Mouse (Mus musculus) CH12.LX (cell line): ENCODE results near the gene Bcas3. TPM values are rescaled to one million over a fixed set of nuclear protein-coding genes. Genes with fewer than 3 reads are reported as not detected.

Experiments used
- DNase-seq: peaks from one replicate; pipeline ENCODE4 v3.0.0-alpha.2; 2013; ENCODE audit errors: extremely low read depth
- H3K27ac ChIP-seq: 2 replicates; pipeline ENCODE4 v1.5.1; 2012; ENCODE audit warnings: low read depth, mild to moderate bottlenecking, control low read depth, moderate library complexity; ENCODE audit not compliant: insufficient read depth
- H3K27me3 ChIP-seq: replicated peaks from 2 replicates; pipeline ENCODE3; 2012; ENCODE audit warnings: inconsistent platforms
- H3K36me3 ChIP-seq, 2 experiments: replicated peaks in 1 of 2; 2 replicates each; pipeline versions ENCODE3 to v1.6.1; 2012; ENCODE audit warnings: inconsistent platforms in 1 of 2, low read length in 1 of 2, mild to moderate bottlenecking in 1 of 2, mixed read lengths in 1 of 2, moderate library complexity in 1 of 2; ENCODE audit not compliant: control insufficient read depth in 1 of 2, insufficient read depth in 1 of 2
- H3K4me1 ChIP-seq, 2 experiments: 2 replicates each; pipeline ENCODE4 v1.6.1; 2012; ENCODE audit warnings: inconsistent platforms in 1 of 2, moderate library complexity in 1 of 2; ENCODE audit not compliant: insufficient read depth in 2 of 2, control insufficient read depth in 1 of 2
- H3K4me2 ChIP-seq: 2 replicates; pipeline ENCODE4 v1.6.1; 2012; ENCODE audit warnings: low read depth, mild to moderate bottlenecking, control low read depth; ENCODE audit not compliant: poor library complexity, insufficient read depth, severe bottlenecking
- H3K4me3 ChIP-seq, 3 experiments: fragments of 150-350 bp in 1 of 3; sonication (generic) in 1 of 3; replicated peaks in 1 of 3; 2 replicates each; pipeline versions ENCODE3 to v1.5.1; 2011 to 2012; ENCODE audit warnings: low read depth in 2 of 3, low read length in 2 of 3, mild to moderate bottlenecking in 2 of 3, moderate library complexity in 2 of 3, control low read depth in 1 of 3, improper control_type of control experiment in 1 of 3, inconsistent platforms in 1 of 3, mixed read lengths in 1 of 3; ENCODE audit not compliant: poor library complexity in 1 of 3
- H3K79me2 ChIP-seq: replicated peaks from 2 replicates; pipeline ENCODE4 v1.6.1; 2012; ENCODE audit warnings: mild to moderate bottlenecking, moderate library complexity; ENCODE audit not compliant: control insufficient read depth, poor library complexity, insufficient read depth, severe bottlenecking; ENCODE audit errors: extremely low read depth
- H3K9ac ChIP-seq: 2 replicates; pipeline ENCODE4 v1.6.1; 2012; ENCODE audit warnings: low read depth, mild to moderate bottlenecking, control low read depth, moderate library complexity; ENCODE audit not compliant: insufficient read depth
- H3K9me3 ChIP-seq: replicated peaks from 2 replicates; pipeline ENCODE3; 2012; ENCODE audit warnings: low read length, inconsistent platforms, mixed read lengths
- BHLHE40 ChIP-seq: IDR thresholded peaks from 2 replicates; pipeline ENCODE4 v1.6.1; 2011; ENCODE audit warnings: mild to moderate bottlenecking, low read depth, low read length, improper control_type of control experiment
- CHD1 ChIP-seq: IDR thresholded peaks from 2 replicates; pipeline ENCODE4 v1.6.1; 2012; ENCODE audit warnings: low read depth, low read length, improper control_type of control experiment, inconsistent platforms
- CHD2 ChIP-seq: IDR thresholded peaks from 2 replicates; pipeline ENCODE4 v1.6.1; 2011; ENCODE audit warnings: low read length, improper control_type of control experiment
- EP300 ChIP-seq: IDR thresholded peaks from 2 replicates; pipeline ENCODE4 v1.6.1; 2011; ENCODE audit warnings: low read length, improper control_type of control experiment
- IRF4 ChIP-seq: IDR thresholded peaks from 2 replicates; pipeline ENCODE4 v1.6.1; 2014; ENCODE audit warnings: low read depth, mild to moderate bottlenecking, inconsistent platforms, low read length, improper control_type of control experiment
- JUND ChIP-seq: conservative IDR thresholded peaks from 2 replicates; pipeline ENCODE4 v1.6.1; 2011; ENCODE audit warnings: low read depth, low read length, improper control_type of control experiment
- KAT2A ChIP-seq: IDR thresholded peaks from 2 replicates; pipeline ENCODE4 v1.6.1; 2012; ENCODE audit warnings: low read length, improper control_type of control experiment, inconsistent platforms; ENCODE audit not compliant: insufficient replicate concordance
- MAFK ChIP-seq: IDR thresholded peaks from 2 replicates; pipeline ENCODE4 v1.6.1; 2011; ENCODE audit warnings: low read length, improper control_type of control experiment; ENCODE audit not compliant: insufficient replicate concordance
- MAX ChIP-seq: IDR thresholded peaks from 2 replicates; pipeline ENCODE4 v1.6.1; 2011; ENCODE audit warnings: low read length, improper control_type of control experiment
- MAZ ChIP-seq: IDR thresholded peaks from 2 replicates; pipeline ENCODE4 v1.6.1; 2012; ENCODE audit warnings: low read depth, mild to moderate bottlenecking, inconsistent platforms, low read length, improper control_type of control experiment, moderate library complexity
- MEF2A ChIP-seq: IDR thresholded peaks from 2 replicates; pipeline ENCODE4 v1.6.1; 2014; ENCODE audit warnings: low read depth, mild to moderate bottlenecking, inconsistent platforms, low read length, improper control_type of control experiment, borderline replicate concordance
- MXI1 ChIP-seq: IDR thresholded peaks from 2 replicates; pipeline ENCODE4 v1.6.1; 2011; ENCODE audit warnings: mild to moderate bottlenecking, low read depth, low read length, improper control_type of control experiment
- MYC ChIP-seq: IDR thresholded peaks from 2 replicates; pipeline ENCODE4 v1.6.1; 2011; ENCODE audit warnings: low read depth, mild to moderate bottlenecking, improper control_type of control experiment, low read length
- NRF1 ChIP-seq: IDR thresholded peaks from 2 replicates; pipeline ENCODE4 v1.6.1; 2014; ENCODE audit warnings: low read depth, mild to moderate bottlenecking, inconsistent platforms, low read length, improper control_type of control experiment, moderate library complexity
- POLR2A ChIP-seq: IDR thresholded peaks from 2 replicates; pipeline ENCODE4 v1.6.1; 2011; ENCODE audit warnings: low read depth, mild to moderate bottlenecking, improper control_type of control experiment, low read length
- POLR2AphosphoS2 ChIP-seq: IDR thresholded peaks from 2 replicates; pipeline ENCODE4 v1.6.1; 2011; ENCODE audit warnings: low read depth, low read length, improper control_type of control experiment
- RAD21 ChIP-seq: IDR thresholded peaks from 2 replicates; pipeline ENCODE4 v1.6.1; 2011; ENCODE audit warnings: low read depth, mild to moderate bottlenecking, low read length, improper control_type of control experiment, moderate library complexity
- RCOR1 ChIP-seq: conservative IDR thresholded peaks from 2 replicates; pipeline ENCODE4 v1.6.1; 2012; ENCODE audit warnings: low read depth, mild to moderate bottlenecking, inconsistent platforms, low read length, improper control_type of control experiment
- SIN3A ChIP-seq: IDR thresholded peaks from 2 replicates; pipeline ENCODE4 v1.6.1; 2012; ENCODE audit warnings: low read length, improper control_type of control experiment, inconsistent platforms
- TBP ChIP-seq: conservative IDR thresholded peaks from 2 replicates; pipeline ENCODE4 v1.6.1; 2011; ENCODE audit warnings: low read depth, low read length, improper control_type of control experiment
- TCF12 ChIP-seq: IDR thresholded peaks from 2 replicates; pipeline ENCODE4 v1.6.1; 2014; ENCODE audit warnings: low read depth, mild to moderate bottlenecking, inconsistent platforms, low read length, improper control_type of control experiment
- UBTF ChIP-seq: IDR thresholded peaks from 2 replicates; pipeline ENCODE4 v1.6.1; 2012; ENCODE audit warnings: low read depth, mild to moderate bottlenecking, inconsistent platforms, low read length, improper control_type of control experiment, moderate library complexity
- USF1 ChIP-seq: IDR thresholded peaks from 2 replicates; pipeline ENCODE4 v1.6.1; 2014; ENCODE audit warnings: low read depth, mild to moderate bottlenecking, inconsistent platforms, low read length, improper control_type of control experiment
- USF2 ChIP-seq: conservative IDR thresholded peaks from 2 replicates; pipeline ENCODE4 v1.6.1; 2011; ENCODE audit warnings: low read depth, low read length, improper control_type of control experiment
- ZC3H11A ChIP-seq: IDR thresholded peaks from 2 replicates; pipeline ENCODE4 v1.6.1; 2012; ENCODE audit warnings: low read depth, mild to moderate bottlenecking, inconsistent platforms, low read length, improper control_type of control experiment
- ZKSCAN1 ChIP-seq: IDR thresholded peaks from 2 replicates; pipeline ENCODE4 v1.6.1; 2012; ENCODE audit warnings: low read depth, inconsistent platforms, low read length, improper control_type of control experiment, borderline replicate concordance
- ZMIZ1 ChIP-seq: IDR thresholded peaks from 2 replicates; pipeline ENCODE4 v1.6.1; 2012; ENCODE audit warnings: low read depth, mild to moderate bottlenecking, inconsistent platforms, low read length, improper control_type of control experiment
- ZNF384 ChIP-seq: IDR thresholded peaks from 2 replicates; pipeline ENCODE4 v1.6.1; 2012; ENCODE audit warnings: low read depth, low read length, improper control_type of control experiment, inconsistent platforms
- dilution Hi-C: fragments of 300-500 bp; cut with MboI; formaldehyde crosslinking; loops from 2 replicates; pipeline ENCODE4 v1.14.3; 2020; ENCODE audit warnings: low sequenced_read_pairs; ENCODE audit not compliant: extremely low pct_unique_long_range_greater_than_20kb, extremely low pct_ligation_motif_present
- in situ Hi-C: fragments of 300-500 bp; cut with MboI; formaldehyde crosslinking; loops from 3 replicates; pipeline ENCODE4 v1.14.3; 2019; ENCODE audit warnings: low sequenced_read_pairs, low pct_ligation_motif_present, low pct_unique_long_range_greater_than_20kb, mixed read lengths
- polyA plus RNA-seq: library from polyadenylated mRNA; unstranded; fragments of >175 nt; gene quantifications from 2 replicates; pipeline ENCODE4 v1.2.1, GENCODE M21; 2012; ENCODE audit warnings: low read depth; ENCODE audit not compliant: insufficient read length
- total RNA-seq, 2 experiments: library from RNA; depleted of rRNA; stranded (reverse); fragments of 300-350 nt in 1 of 2; fragments of >200 nt in 1 of 2; gene quantifications; 2 replicates each; pipeline ENCODE4 v1.2.3; 2012 to 2014

Gene Bcas3
- total and polyA plus RNA-seq, 3 experiments: 8.2 to 21.3 (median 9.7) TPM

- TF ChIP-seq TCF12: no peak
These were observed 447.4 kb downstream of the Bcas3 start (continued) for GRCm38 (mm10) chr11:85800380-85800779.

- Histone ChIP-seq H3K4me3 (no peak overlapping the region), H3K79me2 (no peaks in the 10 kb centered on the region), H3K36me3 (no peaks in the 10 kb centered on the region), H3K27ac (no peak overlapping the region), H3K4me1 (peaks cover 5 to 10% of the 10 kb centered on the region in 2 experiments), H3K9ac (no peak overlapping the region), H3K9me3 (no peaks in the 10 kb centered on the region), H3K27me3 (no peaks in the 10 kb centered on the region), H3K4me2 (no peak overlapping the region)
- no peak for TF ChIP-seq EP300
- no peak for TF ChIP-seq POLR2A
- no peak for TF ChIP-seq ZMIZ1
- TF ChIP-seq MAZ: no peak
- TF ChIP-seq BHLHE40: no peak
- TF ChIP-seq ZNF384: no peak
- no peak for TF ChIP-seq MXI1
- no peak for TF ChIP-seq RAD21
- TF ChIP-seq MEF2A: no peak
- no peak for TF ChIP-seq TCF12
- no peak for TF ChIP-seq ZC3H11A
- no peak for TF ChIP-seq USF1
- TF ChIP-seq USF2: no peak
- TF ChIP-seq MAFK: no peak
- TF ChIP-seq RCOR1: no peak
- TF ChIP-seq KAT2A: no peak
- TF ChIP-seq CHD1: no peak
- TF ChIP-seq POLR2AphosphoS2: no peak
- no peak for TF ChIP-seq TBP
- TF ChIP-seq UBTF: no peak
- in situ Hi-C loops: no loop called here
- dilution Hi-C loops: no loop called here
- no peak for DNase-seq
These were observed 451.1 kb downstream of the Bcas3 start for GRCm38 (mm10) chr11:85804048-85804447.

GRCm38 (mm10) chr11:85805779-85806178, 452.8 kb downstream of the Bcas3 start:
- H3K9ac ChIP-seq: no peak overlapping the region
- dilution Hi-C loops: no loop called here
- no peaks in the 10 kb centered on the region for H3K27me3 ChIP-seq
- H3K4me1 ChIP-seq: peaks cover 14 to 22% of the 10 kb centered on the region in 2 experiments
- no peaks in the 10 kb centered on the region for H3K9me3 ChIP-seq
- no peak overlapping the region for H3K4me2 ChIP-seq
- TF ChIP-seq JUND (no peak), MAZ (no peak), ZKSCAN1 (no peak), UBTF (no peak), IRF4 (no peak), MAX (no peak), SIN3A (no peak), USF1 (no peak), CHD2 (no peak), MYC (no peak), BHLHE40 (no peak), MAFK (no peak), RCOR1 (no peak), ZMIZ1 (no peak), NRF1 (no peak)
- H3K27ac ChIP-seq: no peak overlapping the region
- no peaks in the 10 kb centered on the region for H3K36me3 ChIP-seq
- no peak overlapping the region for H3K4me3 ChIP-seq
- no peaks in the 10 kb centered on the region for H3K79me2 ChIP-seq
- in situ Hi-C loops: no loop called here
- DNase-seq: no peak
